Mouse (Mus musculus): ENCODE measurements around the gene Nme2.

DNA sequence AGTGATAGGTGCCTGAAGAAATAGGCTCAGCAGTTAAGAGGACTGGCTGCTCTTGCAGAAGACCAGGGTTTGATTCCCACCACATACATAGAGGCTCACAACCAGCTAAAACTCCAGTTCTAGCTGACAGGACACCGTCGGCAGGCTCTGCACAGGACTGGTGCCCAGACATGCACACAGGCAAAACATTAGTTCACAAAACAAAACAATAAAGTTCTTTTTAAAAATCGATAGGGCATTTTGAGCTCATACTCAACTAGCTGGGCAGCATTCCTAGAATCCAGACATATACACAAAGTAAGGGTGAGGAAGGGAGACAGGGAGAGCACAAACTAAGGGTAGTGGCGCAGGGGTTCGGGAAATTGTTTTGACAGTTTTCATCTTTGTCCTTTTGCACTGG, 38.5 kb upstream of the Nme2 start:
- TF ChIP-seq CTCF (IDR thresholded peaks at IDR 0.05; ENCODE audit: borderline replicate concordance, insufficient read depth, low read length) (no peak), POLR2A (IDR thresholded peaks at IDR 0.05; ENCODE audit: low read depth, low read length) (no peak)

Measured in embryonic fibroblast, embryonic 13.5 days (primary cell).